Mouse (Mus musculus): ENCODE results near the gene Ltbp1. TPM values are rescaled to one million over a fixed set of nuclear protein-coding genes. Genes with fewer than 3 reads are reported as not detected.

Ltbp1 gene
- total and polyA plus RNA-seq, 3 experiments: 2.3 to 6.4 (median 2.5) TPM

- no peaks in the 10 kb centered on the region for H3K79me2 ChIP-seq (replicated peaks; ENCODE audit: control insufficient read depth, extremely low read depth, insufficient read depth, poor library complexity, severe bottlenecking)
- in situ Hi-C loops (cut with MboI; ENCODE audit: low pct_ligation_motif_present, low pct_unique_long_range_greater_than_20kb, low sequenced_read_pairs) (no loop called here), dilution Hi-C loops (cut with MboI; ENCODE audit: extremely low pct_ligation_motif_present, extremely low pct_unique_long_range_greater_than_20kb, low sequenced_read_pairs) (no loop called here)
- no peak overlapping the region for H3K9ac ChIP-seq (ENCODE audit: insufficient read depth, low read depth)
- no peaks in the 10 kb centered on the region for H3K36me3 ChIP-seq (replicated peaks in 1 of 2; ENCODE audit: control insufficient read depth in 1 of 2, insufficient read depth in 1 of 2, low read length in 1 of 2)
- TF ChIP-seq ZKSCAN1 (IDR thresholded peaks at IDR 0.05; ENCODE audit: borderline replicate concordance, low read depth, low read length): no peak
- TF ChIP-seq MEF2A (IDR thresholded peaks at IDR 0.05; ENCODE audit: borderline replicate concordance, low read depth, low read length): no peak
- no peak for TF ChIP-seq CHD1 (IDR thresholded peaks at IDR 0.05; ENCODE audit: low read depth, low read length)
- no peak for TF ChIP-seq PAX5 (IDR thresholded peaks at IDR 0.05; ENCODE audit: low read length)
- no peak for TF ChIP-seq JUN (IDR thresholded peaks at IDR 0.05; ENCODE audit: insufficient read depth, low read depth, low read length)
- TF ChIP-seq POLR2A (IDR thresholded peaks at IDR 0.05; ENCODE audit: low read depth, low read length): no peak
- no peak for TF ChIP-seq MAX (IDR thresholded peaks at IDR 0.05; ENCODE audit: low read length)
- TF ChIP-seq RCOR1 (conservative IDR thresholded peaks at IDR 0.05; ENCODE audit: low read depth, low read length): no peak
- TF ChIP-seq KAT2A (IDR thresholded peaks at IDR 0.05; ENCODE audit: insufficient replicate concordance, low read length): no peak
- TF ChIP-seq USF2 (conservative IDR thresholded peaks at IDR 0.05; ENCODE audit: low read depth, low read length): no peak
- TF ChIP-seq ZMIZ1 (IDR thresholded peaks at IDR 0.05; ENCODE audit: low read depth, low read length): no peak
- no peak for TF ChIP-seq USF1 (IDR thresholded peaks at IDR 0.05; ENCODE audit: low read depth, low read length)
- TF ChIP-seq CTCF (conservative IDR thresholded peaks at IDR 0.05 in 1 of 2, IDR thresholded peaks at IDR 0.05 in 1 of 2; ENCODE audit: low read depth in 2 of 2, low read length in 2 of 2): no peak
- no peak for DNase-seq (ENCODE audit: extremely low read depth)
- no peaks in the 10 kb centered on the region for H3K9me3 ChIP-seq (replicated peaks; ENCODE audit: low read length)
- no peak overlapping the region for H3K4me3 ChIP-seq (replicated peaks in 1 of 3; ENCODE audit: low read depth in 2 of 3, low read length in 2 of 3, poor library complexity in 1 of 3)
- no peak overlapping the region for H3K27ac ChIP-seq (ENCODE audit: insufficient read depth, low read depth)
- H3K27me3 ChIP-seq (replicated peaks): no peaks in the 10 kb centered on the region
- H3K4me1 ChIP-seq (ENCODE audit: control insufficient read depth in 1 of 2, insufficient read depth in 2 of 2): no peaks in the 10 kb centered on the region
- no peak overlapping the region for H3K4me2 ChIP-seq (ENCODE audit: insufficient read depth, low read depth, poor library complexity, severe bottlenecking)
These were observed 92.0 kb downstream of the Ltbp1 start for GRCm38 (mm10) chr17:75097367-75097766.

- no peaks in the 10 kb centered on the region for H3K4me1 ChIP-seq (ENCODE audit: control insufficient read depth in 1 of 2, insufficient read depth in 2 of 2)
- TF ChIP-seq JUN (IDR thresholded peaks at IDR 0.05; ENCODE audit: insufficient read depth, low read depth, low read length) (no peak), ZMIZ1 (IDR thresholded peaks at IDR 0.05; ENCODE audit: low read depth, low read length) (no peak), MEF2A (IDR thresholded peaks at IDR 0.05; ENCODE audit: borderline replicate concordance, low read depth, low read length) (no peak), KAT2A (IDR thresholded peaks at IDR 0.05; ENCODE audit: insufficient replicate concordance, low read length) (no peak), ETS1 (conservative IDR thresholded peaks at IDR 0.05; ENCODE audit: low read depth, low read length) (no peak), ZNF384 (IDR thresholded peaks at IDR 0.05; ENCODE audit: low read depth, low read length) (no peak), POLR2A (IDR thresholded peaks at IDR 0.05; ENCODE audit: low read depth, low read length) (no peak), EP300 (IDR thresholded peaks at IDR 0.05; ENCODE audit: low read length) (no peak), E2F4 (IDR thresholded peaks at IDR 0.05; ENCODE audit: insufficient replicate concordance, low read depth, low read length) (no peak), TBP (conservative IDR thresholded peaks at IDR 0.05; ENCODE audit: low read depth, low read length) (no peak), RCOR1 (conservative IDR thresholded peaks at IDR 0.05; ENCODE audit: low read depth, low read length) (no peak)
- no peak overlapping the region for H3K4me2 ChIP-seq (ENCODE audit: insufficient read depth, low read depth, poor library complexity, severe bottlenecking)
- no peak overlapping the region for H3K27ac ChIP-seq (ENCODE audit: insufficient read depth, low read depth)
- H3K9me3 ChIP-seq (replicated peaks; ENCODE audit: low read length): no peaks in the 10 kb centered on the region
- no peak overlapping the region for H3K4me3 ChIP-seq (replicated peaks in 1 of 3; ENCODE audit: low read depth in 2 of 3, low read length in 2 of 3, poor library complexity in 1 of 3)
- dilution Hi-C loops (cut with MboI; ENCODE audit: extremely low pct_ligation_motif_present, extremely low pct_unique_long_range_greater_than_20kb, low sequenced_read_pairs): no loop called here
- no peak for DNase-seq (ENCODE audit: extremely low read depth)
- no peaks in the 10 kb centered on the region for H3K79me2 ChIP-seq (replicated peaks; ENCODE audit: control insufficient read depth, extremely low read depth, insufficient read depth, poor library complexity, severe bottlenecking)
- H3K27me3 ChIP-seq (replicated peaks): no peaks in the 10 kb centered on the region
- no peaks in the 10 kb centered on the region for H3K36me3 ChIP-seq (replicated peaks in 1 of 2; ENCODE audit: control insufficient read depth in 1 of 2, insufficient read depth in 1 of 2, low read length in 1 of 2)
- no peak overlapping the region for H3K9ac ChIP-seq (ENCODE audit: insufficient read depth, low read depth)
- in situ Hi-C loops (cut with MboI; ENCODE audit: low pct_ligation_motif_present, low pct_unique_long_range_greater_than_20kb, low sequenced_read_pairs): no loop called here
These were observed 95.8 kb downstream of the Ltbp1 start for GRCm38 (mm10) chr17:75101215-75101614.

Measured in CH12.LX (cell line).